10 mouse cellular contexts compared by ENCODE assay signal in genomic region chr10:24634288-24634687, GRCm38 (mm10). TPM values are rescaled to one million over a fixed set of nuclear protein-coding genes. Genes with fewer than 3 reads are reported as not detected.
DNase-seq lines count a peak whose midpoint lies in the region; ATAC-seq lines count a peak whose summit lies in the region.
"Had no signal": no experiment of that assay in that cellular context is flagged by ENCODE, and none has a peak within 500 bp of the region (broad histone marks: within the 10 kb centered on the region; RNA-seq: fewer than 3 reads in every experiment).

No protein-coding gene starts in this region.

- H3K27ac ChIP-seq in lung, embryonic 15.5 days, result no peak overlapping the region
- no peak overlapping the region for H3K27ac ChIP-seq in hindbrain, embryonic 11.5 days (ENCODE audit: low read depth, low read length)

- H3K4me2 ChIP-seq in lung, embryonic 15.5 days, result no peak overlapping the region
- H3K4me2 ChIP-seq in hindbrain, embryonic 11.5 days (replicated peaks; ENCODE audit: low read depth, low read length), result no peak overlapping the region

- no peak overlapping the region for H3K9ac ChIP-seq in lung, embryonic 15.5 days
- H3K9ac ChIP-seq in hindbrain, embryonic 11.5 days (ENCODE audit: low read depth, low read length), result no peak overlapping the region

- no peaks in the 10 kb centered on the region for H3K27me3 ChIP-seq in lung, embryonic 15.5 days
- H3K27me3 ChIP-seq in hindbrain, embryonic 11.5 days (ENCODE audit: control insufficient read depth, insufficient read depth, low read length), result no peaks in the 10 kb centered on the region
- H3K27me3 ChIP-seq: Patski had no signal

- no peaks in the 10 kb centered on the region for H3K9me3 ChIP-seq in lung, embryonic 15.5 days
- no peaks in the 10 kb centered on the region for H3K9me3 ChIP-seq in hindbrain, embryonic 11.5 days (ENCODE audit: control insufficient read depth, low read length)

- WGBS in lung, embryonic 15.5 days, result 43% methylated on average over 9 of the region's 9 CpGs
- WGBS in hindbrain, embryonic 11.5 days, result 84% methylated on average over 9 of the region's 9 CpGs

- peak; percentile 9; the same call in 1 of the 2 replicates for ATAC-seq in lung, embryonic 15.5 days (ENCODE audit: borderline replicate concordance, extremely low read depth, low FRiP score, low TSS enrichment)
- no peak for ATAC-seq in hindbrain, embryonic 11.5 days (ENCODE audit: low FRiP score)
- ATAC-seq: midbrain, embryonic 16.5 days; Patski had no signal

- peak; percentile 15 for DNase-seq in ovary, postnatal 36 days (ENCODE audit: low spot score)
- DNase-seq in ovary, postnatal 10 days (ENCODE audit: low spot score), result no peak
- DNase-seq in heart, postnatal 25 days (ENCODE audit: low spot score), result peak; percentile 29
- DNase-seq in adipocyte (ENCODE audit: low spot score), result no peak
- no peak for DNase-seq in left cerebral cortex, postnatal 25 days (ENCODE audit: low spot score in 2 of 2)
- DNase-seq in hindbrain, embryonic 11.5 days (ENCODE audit: low spot score), result no peak
- DNase-seq: cerebellum, adult 9-11 months had no signal

- no peak overlapping the region for H3K4me3 ChIP-seq in lung, embryonic 15.5 days
- H3K4me3 ChIP-seq in hindbrain, embryonic 11.5 days (ENCODE audit: low read depth, low read length), result no peak overlapping the region

- no peaks in the 10 kb centered on the region for H3K36me3 ChIP-seq in lung, embryonic 15.5 days
- no peaks in the 10 kb centered on the region for H3K36me3 ChIP-seq in hindbrain, embryonic 11.5 days (ENCODE audit: control insufficient read depth, insufficient read depth, low read length)

- H3K4me1 ChIP-seq in lung, embryonic 15.5 days, result peaks cover 32% of the 10 kb centered on the region
- no peaks in the 10 kb centered on the region for H3K4me1 ChIP-seq in hindbrain, embryonic 11.5 days (replicated peaks; ENCODE audit: control insufficient read depth, insufficient read depth, low read length)

- intact Hi-C loops in heart, postnatal 25 days (cut with DNase I), result loop anchor here (5.0 kb wide), 1 partner anchor 158 kb away; no protein-coding TSS in a partner anchor
- intact Hi-C loops in left cerebral cortex, postnatal 25 days (cut with DNase I), result loop anchor here (5.0 kb wide), 1 partner anchor 78 kb away; the partner anchor contains the start of gene Enpp1

RNA-seq across cellular contexts. Expression of gene Ccn2, which starts 39.0 kb away (rescaled TPM):
- total RNA-seq in heart, postnatal 25 days (2021), result 100 to 1,000 TPM in 1 of 2 experiments, 10 to 100 TPM in 1; 73.3 to 125 TPM
- polyA plus RNA-seq in lung, embryonic 15.5 days (2015; fragmentation: Nextera tagmentation; extraction: Ambion mirVana), result 14.1 and 14.3 TPM in 2 replicates
- 10 to 100 TPM; 24.1 to 25.6 TPM for total RNA-seq in left cerebral cortex, postnatal 25 days (2021)
- 4.3 and 6.6 TPM in 2 replicates for polyA plus RNA-seq in hindbrain, embryonic 11.5 days (2014; fragmentation: Nextera tagmentation; extraction: Ambion mirVana)

Comparison
In these comparisons a context has a peak if more than half of its experiments do, and no peak if none do; other contexts are left out.
1. DNase-seq: peak in ovary, postnatal 36 days (single experiment) and heart, postnatal 25 days (single experiment); none in ovary, postnatal 10 days (single experiment), adipocyte (single experiment), left cerebral cortex, postnatal 25 days (0 of 2) and hindbrain, embryonic 11.5 days (single experiment).